Mouse (Mus musculus): ENCODE data around the gene Coq9.
"Not testable (repeated sequence)": the region's sequence is repeated elsewhere in the genome, so short reads cannot be mapped to it uniquely, and the experiment has no call there.

Gene Coq9

DNA sequence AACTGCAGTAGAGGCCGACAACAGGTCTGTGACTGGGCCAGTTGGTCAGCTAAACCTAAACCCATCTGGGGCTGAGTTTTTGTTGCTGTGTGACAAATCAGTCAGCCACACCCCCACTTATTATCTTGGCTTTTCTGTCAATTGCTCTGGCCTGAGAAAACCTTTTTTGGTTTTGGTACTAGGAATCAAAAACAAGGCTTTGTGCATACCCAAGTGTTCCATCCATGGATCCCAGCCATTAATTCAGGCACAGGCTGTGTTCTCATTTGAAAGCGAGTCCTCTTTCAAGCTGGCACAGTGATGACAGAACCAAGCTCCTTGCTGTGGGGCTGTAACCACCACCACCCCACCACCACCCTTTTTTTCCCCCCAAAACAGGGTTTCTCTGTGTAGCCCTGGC is 16.7 kb upstream of the Coq9 start:
- DNase-seq (ENCODE audit: low read depth, low spot score) = no peak

DNA sequence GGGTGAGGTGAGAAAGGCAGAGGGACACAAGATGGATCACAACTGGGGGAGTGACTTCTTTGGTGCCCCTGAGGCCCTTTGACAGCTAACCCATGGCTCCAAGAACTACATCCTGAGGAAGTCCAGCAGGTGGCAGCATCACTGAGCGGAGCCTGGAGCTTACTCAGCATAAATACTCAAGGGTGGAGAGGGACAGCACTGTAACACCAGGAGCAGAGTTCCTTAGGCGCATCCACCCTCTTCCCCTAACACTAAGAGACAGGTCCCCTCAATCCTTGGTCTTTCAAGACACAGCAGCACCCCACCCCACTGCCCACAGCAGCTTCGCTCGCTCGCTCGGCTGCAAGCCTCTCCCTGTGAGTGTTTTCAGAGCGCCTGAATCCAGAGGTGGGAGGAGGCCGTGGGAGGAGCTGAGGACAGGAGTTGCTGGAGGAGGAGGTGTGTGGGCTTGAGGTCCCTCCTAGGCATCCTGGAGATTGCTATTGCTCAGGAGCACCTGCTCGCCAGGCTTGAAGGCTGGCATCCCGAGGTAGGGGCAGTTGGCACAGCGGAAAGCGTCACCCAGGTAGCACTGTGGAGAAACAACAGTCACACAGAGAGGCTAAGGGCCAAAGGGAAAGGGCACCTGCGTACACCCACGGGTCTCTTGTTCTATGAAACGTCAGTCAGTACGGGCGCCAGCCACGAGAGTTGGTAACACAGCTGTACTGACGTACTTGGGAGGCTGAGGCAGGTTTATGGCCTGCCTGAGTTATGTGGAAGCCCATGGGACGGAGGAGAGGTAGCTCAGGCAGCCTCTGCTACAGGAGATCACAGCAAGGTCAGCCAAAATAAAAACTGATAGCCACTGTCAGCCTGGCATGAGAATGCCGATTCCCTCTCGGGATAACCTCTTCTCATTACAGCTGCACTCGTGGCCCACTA is 15.2 kb upstream of the Coq9 start:
- DNase-seq (ENCODE audit: low read depth, low spot score) = peak; percentile 89

DNA sequence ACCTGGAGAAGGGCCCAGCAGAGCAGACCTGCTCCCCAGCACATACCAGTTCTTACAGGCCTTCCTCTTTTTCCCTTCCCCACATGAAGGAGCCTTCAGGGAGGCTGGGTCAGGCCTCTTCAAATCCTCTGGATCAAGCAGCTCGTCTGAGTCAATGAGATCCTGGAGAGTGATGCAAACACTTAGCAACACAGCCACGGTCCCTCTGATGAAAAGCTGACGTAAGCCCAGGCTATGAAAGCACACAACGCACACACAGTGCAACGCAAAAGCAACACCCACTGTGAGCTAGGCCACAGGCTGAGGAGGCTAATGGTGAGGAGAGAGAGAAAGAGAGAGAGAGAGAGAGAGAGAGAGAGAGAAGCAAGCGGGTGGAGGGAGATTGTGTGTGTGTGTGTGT is 13.0 kb upstream of the Coq9 start:
- DNase-seq (ENCODE audit: low read depth, low spot score) = no peak

DNA sequence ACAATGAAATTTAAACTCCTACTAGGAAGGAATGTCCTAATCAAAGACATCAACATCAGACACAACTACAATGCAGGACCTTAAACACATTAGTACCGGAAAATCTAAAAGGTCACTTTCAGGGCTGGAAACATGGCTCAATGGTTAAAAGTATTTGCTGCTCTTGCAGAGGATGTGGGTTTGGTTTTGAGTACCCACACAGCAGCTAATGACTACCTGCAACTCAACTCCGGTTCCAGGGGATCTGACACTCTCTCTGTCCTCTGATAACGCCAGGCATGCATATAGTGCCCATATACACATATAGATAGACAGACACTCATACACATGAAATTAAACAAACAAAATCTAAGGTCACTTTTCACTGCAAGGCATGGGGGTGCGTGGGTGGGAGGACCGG is 11.9 kb upstream of the Coq9 start:
- no peak for DNase-seq (ENCODE audit: low read depth, low spot score)

DNA sequence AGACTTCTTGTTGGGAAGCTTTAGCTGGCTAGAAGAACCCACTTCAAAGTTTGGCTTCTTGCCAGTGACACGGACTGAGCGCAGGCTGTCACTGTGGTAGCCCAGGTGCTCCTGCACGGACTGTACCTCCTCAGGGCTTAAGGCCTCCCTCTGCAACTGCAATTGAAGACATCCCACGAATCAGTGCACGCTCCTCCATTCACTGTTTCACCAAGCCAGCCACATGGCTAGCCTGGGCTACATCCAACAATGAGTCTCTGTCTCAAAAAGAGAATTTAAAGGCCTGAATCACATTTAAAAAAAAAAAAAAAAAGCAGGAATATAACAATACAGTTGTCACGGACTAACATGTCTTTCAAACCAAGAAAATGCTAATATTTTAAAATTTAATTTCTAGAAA is 9.8 kb upstream of the Coq9 start:
- no peak for DNase-seq (ENCODE audit: low read depth, low spot score)

DNA sequence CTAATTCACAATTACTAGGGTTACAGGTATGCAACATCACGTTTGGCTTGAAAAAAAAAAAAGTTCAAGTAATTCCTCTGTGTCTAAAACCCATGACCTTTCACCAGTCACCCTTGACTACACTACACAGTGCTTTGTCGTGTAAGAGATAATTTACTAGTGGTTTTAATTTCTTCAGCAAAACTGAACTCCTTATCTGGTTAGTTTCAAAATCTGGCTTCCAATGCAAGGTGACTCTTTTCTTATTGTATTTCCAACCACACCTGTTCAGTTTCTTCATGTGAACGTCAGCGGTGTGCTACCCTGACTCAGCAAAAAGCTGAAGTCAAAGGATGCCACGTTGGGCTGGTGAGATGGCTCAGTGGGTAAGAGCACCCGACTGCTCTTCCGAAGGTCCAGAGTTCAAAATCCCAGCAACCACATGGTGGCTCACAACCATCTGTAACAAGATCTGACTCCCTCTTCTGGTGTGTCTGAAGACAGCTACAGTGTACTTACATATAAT is 4.2 kb upstream of the Coq9 start:
- peak; percentile 30 for DNase-seq (ENCODE audit: low read depth, low spot score)

DNA sequence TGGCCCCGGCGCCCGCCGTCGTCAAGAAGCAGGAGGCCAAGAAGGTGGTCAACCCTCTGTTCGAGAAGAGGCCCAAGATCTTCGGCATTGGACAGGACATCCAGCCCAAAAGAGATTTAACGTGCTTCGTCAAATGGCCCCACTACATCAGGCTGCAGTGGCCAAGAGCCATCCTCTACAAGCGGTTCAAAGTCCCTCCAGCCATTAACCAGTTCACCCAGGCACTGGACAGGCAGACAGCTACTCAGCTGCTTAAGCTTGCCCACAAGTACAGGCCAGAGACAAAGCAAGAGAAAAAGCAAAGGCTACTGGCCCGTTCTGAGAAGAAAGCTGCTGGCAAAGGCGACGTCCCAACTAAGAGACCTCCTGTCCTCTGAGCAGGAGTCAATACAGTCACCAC is 2.4 kb upstream of the Coq9 start:
- not testable (repeated sequence) for DNase-seq (ENCODE audit: low read depth, low spot score)

DNA sequence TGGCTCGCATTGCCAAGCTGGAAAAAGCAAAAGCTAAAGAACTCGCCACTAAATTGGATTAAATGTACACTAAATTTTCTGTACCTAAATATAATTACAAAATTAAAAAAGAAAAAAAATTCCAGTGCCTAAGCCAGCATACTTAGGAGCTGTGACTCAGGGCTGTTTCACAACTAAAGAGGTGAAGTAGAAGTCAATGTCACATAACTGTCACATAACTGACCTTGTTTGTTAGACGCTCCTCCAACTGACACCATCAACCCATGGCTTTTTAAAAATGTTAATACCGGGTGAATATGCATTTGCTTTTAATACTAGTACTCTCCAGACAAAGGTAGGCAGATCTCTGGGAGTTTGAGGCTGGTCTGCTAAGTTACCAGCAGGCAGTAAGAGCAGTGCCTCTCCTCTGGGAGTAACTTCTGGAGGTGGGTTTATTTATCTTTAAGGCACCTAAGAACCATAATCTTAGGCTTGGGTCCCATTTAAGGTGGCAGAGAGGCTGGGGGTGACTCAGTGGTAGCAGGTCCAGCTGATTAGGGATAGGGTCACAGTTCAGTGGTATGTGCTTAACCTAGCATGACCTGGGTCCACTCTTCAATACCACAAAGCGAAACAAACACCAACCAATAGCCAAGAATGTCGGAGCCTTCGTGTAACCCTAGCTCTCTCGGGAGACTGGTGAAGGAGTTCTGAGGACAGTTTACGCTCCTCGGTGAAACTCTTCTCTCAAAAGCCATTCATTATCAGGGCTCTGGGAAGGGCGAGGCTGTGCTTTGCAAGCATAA is 1.5 kb upstream of the Coq9 start:
- no peak for DNase-seq (ENCODE audit: low read depth, low spot score)

DNA sequence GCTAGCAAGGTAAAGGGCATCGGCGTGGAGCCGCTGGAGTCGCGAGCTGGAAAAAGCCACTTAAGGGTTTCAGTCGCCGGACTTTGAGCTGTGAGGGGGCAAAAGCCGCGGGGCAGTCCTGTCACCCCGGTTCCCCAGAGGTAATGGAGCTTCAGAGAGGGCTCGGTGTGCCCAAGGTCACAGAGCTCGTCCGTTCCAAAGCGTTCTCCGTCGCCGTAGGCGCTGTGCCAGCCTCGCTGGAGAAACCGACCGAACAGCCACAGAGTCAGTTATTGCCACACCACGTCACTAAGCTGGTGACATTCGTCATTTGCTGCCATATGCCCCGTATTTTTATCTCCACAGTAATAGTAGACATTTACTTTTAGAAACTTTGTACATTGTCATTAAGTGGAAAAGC is 479 bp downstream of the Coq9 start:
- DNase-seq (ENCODE audit: low read depth, low spot score) = no peak

DNA sequence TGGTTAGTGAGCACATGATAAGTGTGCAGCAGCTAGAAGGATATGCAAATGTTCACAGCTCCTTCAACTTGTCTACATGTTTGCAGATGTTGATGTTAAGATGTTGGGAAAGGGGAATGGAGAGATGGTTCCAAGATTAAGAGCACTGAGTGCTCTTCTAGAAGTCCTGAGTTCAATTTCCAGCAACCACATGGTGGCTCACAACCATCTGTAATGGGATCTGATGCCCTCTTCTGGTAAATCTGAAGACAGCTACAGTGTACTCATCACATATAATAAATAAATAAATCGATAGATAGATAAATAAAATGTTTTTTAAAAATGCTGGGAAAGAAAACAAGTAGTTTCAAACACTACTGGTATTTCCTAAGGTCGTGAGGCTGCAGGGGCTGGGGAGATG is 3.1 kb downstream of the Coq9 start:
- DNase-seq (ENCODE audit: low read depth, low spot score) = no peak

DNA sequence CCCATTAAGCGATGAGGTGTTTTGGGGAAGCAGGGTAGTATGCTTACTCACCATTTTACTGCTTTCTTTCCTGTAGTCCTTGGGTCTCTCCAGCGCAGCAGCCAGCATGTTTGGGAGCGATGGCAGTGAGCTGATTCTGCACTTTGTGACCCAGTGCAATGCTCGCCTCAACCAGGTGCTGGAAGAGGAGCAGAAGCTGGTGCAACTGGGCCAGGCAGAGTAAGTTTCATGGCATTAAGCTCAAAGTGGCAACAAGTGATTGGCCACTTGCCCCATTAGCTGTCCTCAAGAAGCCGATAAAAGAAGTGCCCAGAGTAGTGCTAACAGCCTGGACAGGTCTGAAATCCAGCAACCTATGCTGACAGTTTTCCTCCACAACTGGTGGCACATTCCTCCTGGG is 11.9 kb downstream of the Coq9 start:
- no peak for DNase-seq (ENCODE audit: low read depth, low spot score)

DNA sequence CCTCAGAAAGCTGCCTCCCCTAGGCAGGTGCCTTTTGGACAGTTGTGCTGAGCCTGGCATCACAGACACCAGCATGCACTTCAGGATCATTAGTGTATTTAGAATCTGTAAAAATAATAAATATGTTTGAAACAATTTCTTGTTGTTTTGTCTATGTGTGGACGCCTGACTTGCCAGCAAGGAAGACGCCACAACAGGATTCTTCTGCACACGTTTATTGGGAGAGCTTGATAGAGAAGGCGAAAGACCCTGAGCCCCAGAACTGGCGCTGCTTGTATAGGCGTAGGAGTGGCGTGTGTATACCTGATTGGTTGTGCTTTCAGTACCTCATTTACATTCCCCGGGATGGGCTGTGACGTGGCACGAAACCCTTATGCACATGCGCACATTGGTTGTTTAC is 16.6 kb downstream of the Coq9 start:
- DNase-seq (ENCODE audit: low read depth, low spot score) = peak; percentile 40

DNA sequence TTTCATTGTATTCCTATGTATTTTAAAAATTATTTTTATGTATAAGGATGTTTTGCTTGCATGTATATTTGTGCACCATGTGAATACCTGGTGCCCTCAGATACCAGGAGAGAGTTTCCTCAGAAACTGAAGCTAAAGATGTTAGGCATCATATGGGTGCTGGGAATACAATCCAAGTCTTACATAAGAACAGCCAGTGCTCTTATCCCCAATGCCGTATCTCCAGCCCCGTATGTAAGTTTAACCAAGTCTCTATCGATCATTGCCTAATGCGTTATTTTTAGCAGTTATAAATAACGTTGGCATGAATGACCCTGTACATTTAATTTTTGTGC is 18.9 kb downstream of the Coq9 start:
- no peak for DNase-seq (ENCODE audit: low read depth, low spot score)

DNA sequence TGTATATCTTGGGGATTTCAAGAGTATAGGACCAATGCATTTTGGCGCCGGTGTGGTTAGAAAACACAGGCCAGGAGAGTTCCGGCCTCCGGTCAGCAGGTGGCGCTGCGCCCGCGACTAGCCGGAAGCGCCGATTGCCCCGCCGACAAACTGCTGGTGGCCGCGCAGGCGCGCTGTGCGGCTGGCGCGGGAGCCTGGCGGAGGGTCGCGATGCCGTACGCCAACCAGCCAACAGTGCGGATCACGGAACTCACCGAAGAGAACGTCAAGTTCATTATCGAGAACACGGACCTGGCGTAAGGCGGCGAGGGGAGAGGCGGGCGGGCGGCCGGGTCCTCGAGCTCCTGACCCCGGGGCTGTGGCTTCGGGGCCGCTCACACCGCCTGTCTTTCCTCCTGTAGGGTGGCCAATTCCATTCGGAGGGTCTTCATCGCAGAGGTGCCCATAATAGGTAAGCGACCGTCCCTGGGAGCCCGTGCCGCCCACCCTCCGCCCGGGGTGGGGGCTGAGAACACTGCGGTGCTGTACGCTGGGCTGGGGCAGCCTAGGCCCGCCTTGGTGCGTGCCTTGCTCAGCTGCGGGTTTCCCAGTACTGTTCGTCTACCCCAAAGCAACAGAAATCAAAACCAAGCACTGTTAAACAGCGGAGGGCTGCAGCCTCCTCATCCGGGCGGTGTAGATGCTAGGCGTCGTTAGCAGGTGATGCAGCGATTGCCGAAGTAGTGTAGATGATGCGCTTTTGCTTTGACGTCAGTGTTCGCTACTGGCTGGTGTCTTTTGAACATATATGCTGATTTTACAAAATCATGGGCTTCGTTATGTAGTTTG is 19.4 kb downstream of the Coq9 start, which contains the start of gene Polr2c:
Gene Polr2c (plus strand): TSS at position 105 of the 828 bp plus-strand sequence.
- DNase-seq (ENCODE audit: low read depth, low spot score) = peak; percentile 86

DNA sequence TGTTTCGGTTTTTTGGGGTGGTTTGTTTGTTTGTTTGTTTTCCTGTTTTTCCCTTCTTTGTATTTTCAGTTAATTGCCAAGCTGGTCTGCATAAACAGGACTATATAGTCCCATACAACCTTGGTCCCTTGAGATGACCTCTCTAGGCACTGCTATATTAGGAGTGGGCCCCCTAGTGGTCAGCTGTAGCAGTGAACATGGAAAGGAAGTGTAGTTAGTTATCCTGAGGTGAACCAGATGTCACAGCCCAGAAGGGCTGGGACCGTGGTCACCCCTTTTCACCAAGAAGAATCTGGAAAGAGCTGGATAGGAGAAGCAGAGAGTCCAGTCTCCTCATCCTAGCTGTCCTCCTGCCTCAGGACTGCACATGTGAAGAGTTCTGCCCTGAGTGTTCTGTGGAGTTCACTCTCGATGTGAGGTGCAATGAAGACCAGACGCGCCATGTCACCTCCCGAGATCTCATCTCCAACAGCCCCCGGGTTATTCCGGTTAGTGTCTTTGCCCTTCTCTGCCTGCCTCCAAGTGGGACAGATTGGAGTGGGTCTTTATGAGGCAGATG is 23.3 kb downstream of the Coq9 start:
- peak; percentile 75 for DNase-seq (ENCODE audit: low read depth, low spot score)

DNA sequence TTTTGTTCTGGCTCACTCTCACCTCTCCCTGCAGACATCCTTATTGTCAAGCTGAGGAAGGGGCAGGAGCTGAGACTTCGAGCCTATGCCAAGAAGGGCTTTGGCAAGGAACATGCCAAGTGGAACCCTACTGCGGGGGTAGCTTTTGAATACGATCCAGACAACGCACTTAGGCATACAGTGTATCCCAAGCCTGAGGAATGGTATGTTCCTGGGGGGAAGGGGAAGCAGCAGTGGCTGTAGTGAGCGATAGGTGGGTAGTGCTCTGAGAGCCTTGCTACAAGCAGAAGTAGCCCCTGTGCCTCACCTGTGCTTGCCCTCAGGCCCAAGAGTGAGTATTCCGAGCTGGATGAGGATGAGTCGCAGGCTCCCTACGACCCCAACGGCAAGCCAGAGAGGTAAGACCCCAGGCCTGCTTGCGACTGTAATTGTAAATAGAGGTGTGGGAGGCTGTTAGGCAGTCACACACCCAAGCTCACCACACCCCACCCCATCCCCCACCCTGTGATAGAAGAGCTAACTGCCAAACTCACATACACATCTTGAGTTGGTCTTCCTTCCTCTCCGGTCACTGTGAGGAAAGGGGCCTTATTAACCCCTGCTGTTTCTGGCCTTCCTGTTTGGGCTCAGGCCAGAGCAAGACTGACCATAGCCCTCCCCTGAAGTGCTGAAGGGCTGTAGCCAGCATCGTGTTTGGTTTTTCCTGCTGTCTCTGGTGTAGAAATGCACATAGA is 24.5 kb downstream of the Coq9 start:
- no peak for DNase-seq (ENCODE audit: low read depth, low spot score)

DNA sequence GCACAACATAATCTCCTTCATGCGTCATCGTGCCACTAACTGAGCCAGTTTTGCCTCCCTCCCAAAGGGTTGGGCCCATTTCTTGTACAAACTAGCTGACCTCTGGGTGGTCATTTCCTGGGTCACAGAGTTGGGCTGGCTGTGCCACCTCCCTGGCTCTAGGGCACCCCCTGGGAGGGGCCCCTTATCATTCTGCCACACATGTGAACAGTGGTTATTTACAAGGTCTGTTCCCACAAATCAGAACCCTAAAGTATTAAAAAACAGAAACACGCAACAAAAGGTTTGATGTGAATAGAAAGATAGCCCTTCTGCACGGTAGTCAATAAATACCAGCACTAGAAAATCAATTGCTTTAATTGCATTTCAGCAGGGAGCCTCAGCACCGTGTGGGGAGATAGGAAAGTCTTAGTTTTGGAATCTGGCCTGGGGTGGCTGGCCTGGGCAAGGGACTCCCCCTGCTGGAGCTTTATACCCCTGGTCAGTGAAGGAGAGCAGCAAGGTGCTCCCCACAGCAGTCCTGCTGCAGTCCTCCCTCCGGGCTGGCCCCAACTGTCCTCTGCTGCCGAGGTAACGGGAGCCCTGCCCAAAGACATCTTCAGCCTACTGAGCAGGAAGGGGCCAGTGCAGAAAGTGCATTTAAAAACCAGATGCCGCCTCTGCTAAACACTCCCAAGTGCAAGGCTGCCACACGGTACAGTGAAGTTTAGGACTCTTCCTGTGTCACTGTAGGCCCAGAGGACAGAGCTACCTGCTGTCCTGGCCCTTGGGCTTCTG is 26.0 kb downstream of the Coq9 start:
- no peak for DNase-seq (ENCODE audit: low read depth, low spot score)

DNA sequence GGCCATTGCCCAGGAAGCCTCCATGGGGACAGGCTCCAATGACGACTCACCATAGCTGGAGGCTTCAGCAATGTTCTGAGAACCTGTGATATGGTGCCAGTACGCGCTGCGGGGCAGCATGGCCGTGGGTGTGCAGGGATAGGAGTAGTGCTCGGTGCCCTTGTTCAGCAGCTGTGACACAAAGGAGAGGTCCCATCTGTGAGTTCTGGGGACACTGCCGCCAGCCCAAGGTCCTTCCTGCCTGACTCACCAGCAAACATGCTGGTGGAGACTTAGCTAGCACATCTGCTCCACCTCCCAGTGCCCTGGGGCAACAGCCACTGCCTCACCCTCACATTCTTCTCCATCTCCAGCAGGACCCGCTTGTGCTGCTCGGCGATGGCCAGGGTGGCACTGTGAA is 27.2 kb downstream of the Coq9 start:
- no peak for DNase-seq (ENCODE audit: low read depth, low spot score)

DNA sequence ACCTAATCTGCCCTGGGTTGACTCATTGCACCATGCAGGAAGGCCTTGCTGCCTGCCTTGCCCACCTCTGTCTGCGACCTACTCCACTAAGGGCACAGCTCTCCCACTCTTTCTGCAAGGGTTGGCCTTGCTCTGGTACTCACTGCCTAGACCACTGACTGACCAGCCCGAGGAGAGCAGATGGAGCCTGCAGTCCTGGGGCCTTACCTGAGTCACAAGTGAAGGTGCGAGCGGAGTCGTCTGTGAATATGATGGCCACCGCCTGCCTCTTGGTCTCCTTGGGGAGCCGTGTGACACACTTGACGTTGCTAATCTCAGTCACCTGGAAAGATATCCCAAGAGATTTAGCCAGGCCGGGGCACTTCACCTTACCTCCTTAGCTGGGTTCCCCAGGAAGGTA is 28.8 kb downstream of the Coq9 start:
- DNase-seq (ENCODE audit: low read depth, low spot score) = no peak

DNA sequence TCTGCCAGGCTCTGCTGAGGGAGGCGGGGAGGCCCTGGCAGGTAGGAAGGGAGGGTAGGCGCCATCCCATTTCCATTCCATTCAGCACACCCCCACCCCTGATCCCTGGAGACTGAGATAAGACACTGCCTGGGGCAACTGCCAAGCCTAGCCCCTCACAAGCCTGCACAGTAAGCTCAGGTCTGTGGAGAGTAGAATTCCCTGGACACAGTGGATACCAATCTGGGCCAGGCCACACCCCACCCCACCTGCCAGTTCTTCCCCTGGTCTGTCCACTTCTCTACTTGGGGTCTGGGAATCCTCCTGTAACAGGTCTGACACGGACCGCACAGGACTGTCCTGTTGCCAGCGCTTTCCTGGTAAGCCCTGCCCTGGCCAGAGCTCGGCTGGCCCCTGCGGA is 31.0 kb downstream of the Coq9 start:
- no peak for DNase-seq (ENCODE audit: low read depth, low spot score)

Measured in R1 (cell line).